Mouse (Mus musculus) layer of hippocampus, postnatal 25 days (tissue): ENCODE results near the gene Cmss1. TPM values are rescaled to one million over a fixed set of nuclear protein-coding genes. Genes with fewer than 3 reads are reported as not detected.

Source experiments
- DNase-seq, 2 experiments: peaks; one replicate each; pipeline ENCODE4 v3.0.0; 2022; ENCODE audit warnings: mixed read lengths in 2 of 2, low spot score in 1 of 2; ENCODE audit errors: extremely low spot score in 1 of 2
- total RNA-seq, 2 experiments: library from RNA; stranded (reverse); gene quantifications; 2 replicates each; pipeline ENCODE4 v1.2.3; 2021

The Cmss1 gene
- total RNA-seq, 2 experiments from 2014 or later: 13.5 to 17.0 TPM

- DNase-seq: no peak
These were observed 81.2 kb downstream of the Cmss1 start for GRCm38 (mm10) chr16:57525476-57525875.

- no peak for DNase-seq
These were observed 81.6 kb downstream of the Cmss1 start for GRCm38 (mm10) chr16:57525046-57525445.

GRCm38 (mm10) chr16:57515636-57516035 is 91.0 kb downstream of the Cmss1 start:
- DNase-seq: no peak

- no peak for DNase-seq
These were observed 92.3 kb downstream of the Cmss1 start for GRCm38 (mm10) chr16:57514371-57514770.

DNA sequence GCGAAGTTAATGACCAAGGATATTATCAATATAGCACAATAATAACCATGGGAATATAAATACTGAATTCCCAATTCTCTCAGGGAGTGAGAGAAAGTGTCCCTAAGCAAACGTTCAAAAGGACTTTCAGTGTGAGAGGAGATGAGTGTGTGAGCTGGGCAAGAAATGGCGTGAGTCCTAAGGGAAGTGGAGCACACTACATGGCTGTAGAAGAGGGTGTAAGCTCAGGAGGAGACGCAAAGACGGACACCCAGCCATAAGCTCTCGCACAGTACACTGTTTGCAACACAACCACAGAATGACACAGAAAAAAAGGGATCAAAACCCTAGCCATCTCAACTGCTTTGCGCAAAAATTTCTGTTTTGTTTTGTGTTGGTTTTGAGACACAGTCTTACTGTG is 93.1 kb downstream of the Cmss1 start:
- no peak for DNase-seq

GRCm38 (mm10) chr16:57509099-57509498 is 97.6 kb downstream of the Cmss1 start:
- no peak for DNase-seq

GRCm38 (mm10) chr16:57508351-57508750 is 98.3 kb downstream of the Cmss1 start:
- DNase-seq: no peak

DNA sequence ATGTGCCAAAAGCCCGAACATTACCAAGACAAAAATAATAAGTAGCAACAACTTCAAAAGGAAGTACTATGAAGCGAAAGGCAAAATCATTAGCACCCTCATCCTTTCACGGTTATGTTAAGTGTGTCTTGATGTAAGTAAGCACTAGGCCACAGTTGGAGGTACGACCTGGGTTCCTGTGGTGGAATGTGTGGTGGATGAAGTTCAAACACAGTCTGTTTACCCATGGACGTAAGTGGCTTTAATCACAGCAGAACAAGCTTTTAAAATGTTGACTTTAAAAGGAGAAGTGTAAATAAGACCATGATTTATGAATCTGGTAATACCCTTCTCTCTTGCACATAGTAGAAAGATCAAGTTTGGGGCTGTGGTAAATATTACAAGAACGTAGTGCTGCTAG is 100.5 kb downstream of the Cmss1 start:
- no peak for DNase-seq

- DNase-seq: no peak
These were observed 101.9 kb downstream of the Cmss1 start for GRCm38 (mm10) chr16:57504728-57505127.

DNA sequence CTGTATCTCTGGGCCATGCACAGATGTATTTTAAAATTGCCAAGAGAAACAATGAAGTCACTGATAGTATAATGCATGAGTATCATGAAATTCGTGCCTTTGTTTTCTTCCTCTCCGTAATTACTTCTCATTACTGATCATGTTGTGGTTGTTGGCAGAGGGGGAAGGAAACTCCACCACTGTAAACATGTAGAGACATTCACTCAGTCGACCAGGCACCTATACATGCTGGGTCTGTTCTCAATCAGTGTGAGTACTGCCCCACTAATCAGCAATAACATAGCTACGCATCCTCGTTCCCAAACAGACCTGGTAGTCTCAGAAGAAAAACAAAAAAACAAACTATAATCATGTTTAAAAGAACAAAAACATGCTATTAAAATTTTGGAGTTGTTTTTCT is 103.9 kb downstream of the Cmss1 start:
- DNase-seq: no peak

- DNase-seq: no peak
These were observed 104.4 kb downstream of the Cmss1 start for GRCm38 (mm10) chr16:57502230-57502629.

- no peak for DNase-seq
These were observed 105.8 kb downstream of the Cmss1 start for GRCm38 (mm10) chr16:57500851-57501250.

- no peak for DNase-seq
These were observed 110.1 kb downstream of the Cmss1 start for GRCm38 (mm10) chr16:57496437-57497173.

DNA sequence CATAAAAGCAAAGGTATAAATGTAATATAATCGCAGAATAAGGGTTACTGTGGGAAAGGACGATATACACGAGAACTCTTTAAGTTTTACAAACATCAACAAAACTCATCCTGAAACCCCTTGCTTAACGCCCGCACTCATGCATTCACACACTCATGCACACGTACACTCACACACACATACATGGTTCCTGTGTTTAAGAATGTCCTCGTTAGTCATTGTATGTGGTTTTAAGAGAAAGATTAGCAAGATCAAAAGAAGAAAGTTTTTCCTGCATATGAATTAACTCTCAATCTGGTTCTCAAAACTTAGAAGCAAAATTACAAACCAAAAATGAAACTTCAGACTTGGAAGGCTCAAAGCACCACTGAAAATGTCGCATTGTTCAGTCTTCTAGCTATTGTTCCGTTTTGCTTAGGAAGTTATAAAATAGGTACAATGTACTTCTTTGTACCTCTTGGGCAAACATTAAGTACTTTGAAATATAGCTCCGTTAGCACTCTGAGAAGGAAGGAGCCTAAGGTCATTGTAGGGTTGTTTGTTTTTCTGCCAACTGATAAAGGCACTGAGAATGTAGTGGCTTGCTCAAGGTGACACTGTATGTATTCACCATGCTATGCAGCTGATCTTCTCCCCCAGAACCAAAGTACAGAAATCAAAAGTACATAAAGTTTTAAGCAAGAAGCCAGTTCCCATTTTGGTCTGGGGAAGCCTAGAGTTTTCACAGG is 111.0 kb downstream of the Cmss1 start:
- DNase-seq: no peak

GRCm38 (mm10) chr16:57491853-57492252 is 114.8 kb downstream of the Cmss1 start:
- no peak for DNase-seq

DNA sequence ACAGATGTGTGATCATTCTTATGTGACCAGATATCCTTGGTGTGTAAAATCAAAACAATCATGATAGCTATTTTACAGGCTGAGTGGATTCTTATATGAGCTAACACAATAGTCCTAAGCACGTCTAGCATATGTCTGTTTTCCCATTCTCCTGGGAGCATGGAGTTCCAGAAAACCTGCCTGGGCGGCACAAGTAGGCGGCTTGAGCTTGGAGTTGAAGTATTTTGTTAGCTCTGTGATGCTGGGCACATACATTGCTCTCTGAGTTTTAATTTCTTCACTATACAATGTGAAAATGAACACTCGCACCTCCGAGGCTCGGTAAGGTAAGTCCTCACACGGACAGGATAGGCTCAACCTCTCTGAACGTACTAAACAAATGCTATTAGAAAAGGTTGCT is 116.0 kb downstream of the Cmss1 start:
- no peak for DNase-seq

DNA sequence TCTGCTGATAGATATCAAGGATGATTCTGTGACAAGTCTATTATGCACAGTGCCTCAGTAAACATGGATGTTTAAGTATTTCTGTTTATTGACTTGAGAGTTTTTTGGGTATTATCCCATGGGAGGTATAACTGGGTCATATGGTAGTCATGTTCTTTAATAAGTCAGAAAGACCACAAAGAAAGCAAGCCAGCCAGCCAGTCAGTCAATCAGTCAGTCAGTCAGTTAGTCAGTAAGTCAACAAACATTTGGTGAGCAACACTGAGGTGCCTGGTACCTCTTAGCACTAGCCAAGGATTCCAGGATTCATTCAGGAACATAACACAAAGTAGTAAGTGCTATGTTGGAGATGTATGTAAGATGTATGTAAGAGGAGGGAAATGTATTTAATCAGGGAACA is 118.0 kb downstream of the Cmss1 start:
- DNase-seq: no peak

GRCm38 (mm10) chr16:57486266-57486665 is 120.4 kb downstream of the Cmss1 start:
- no peak for DNase-seq

- DNase-seq: no peak
These were observed 121.4 kb downstream of the Cmss1 start for GRCm38 (mm10) chr16:57485265-57485664.

- no peak for DNase-seq
These were observed 122.4 kb downstream of the Cmss1 start for GRCm38 (mm10) chr16:57484043-57484795.

GRCm38 (mm10) chr16:57483503-57483902 is 123.2 kb downstream of the Cmss1 start:
- DNase-seq: no peak
